Mouse (Mus musculus) liver, adult 2 months (tissue): Measurements from ENCODE around the gene Slc5a11. TPM values are rescaled to one million over a fixed set of nuclear protein-coding genes. Genes with fewer than 3 reads are reported as not detected.

Experiments
- DNase-seq: peaks from one replicate; pipeline ENCODE4 v3.0.0-alpha.2; 2011; ENCODE audit warnings: low read depth, low spot score; ENCODE audit errors: extremely low read depth
- H3K27ac ChIP-seq: fragments of 200-500 bp; replicated peaks from 2 replicates; pipeline ENCODE4 v1.5.1; 2012; ENCODE audit warnings: low read depth, mild to moderate bottlenecking, control low read depth, inconsistent platforms, low read length; ENCODE audit not compliant: insufficient read depth
- H3K27me3 ChIP-seq: fragments of 200-500 bp; 2 replicates; pipeline ENCODE4 v1.6.1; 2012; ENCODE audit warnings: mild to moderate bottlenecking, moderate library complexity, low read length, inconsistent platforms; ENCODE audit not compliant: control insufficient read depth, insufficient read depth
- H3K36me3 ChIP-seq: fragments of 200-500 bp; 2 replicates; pipeline ENCODE4 v1.6.1; 2012; ENCODE audit warnings: low read length, inconsistent platforms; ENCODE audit not compliant: control insufficient read depth, insufficient read depth
- H3K4me1 ChIP-seq: fragments of 200-500 bp; 2 replicates; pipeline ENCODE4 v1.6.1; 2011; ENCODE audit warnings: low read length; ENCODE audit not compliant: control insufficient read depth, insufficient read depth
- H3K4me3 ChIP-seq: fragments of 200-500 bp; 2 replicates; pipeline ENCODE4 v1.5.1; 2011; ENCODE audit warnings: low read depth, mild to moderate bottlenecking, control low read depth, low read length, moderate library complexity; ENCODE audit not compliant: insufficient read depth
- H3K79me2 ChIP-seq: fragments of 200-500 bp; 2 replicates; pipeline ENCODE4 v1.6.1; 2012; ENCODE audit warnings: inconsistent platforms, mild to moderate bottlenecking, low read length, moderate library complexity; ENCODE audit not compliant: control insufficient read depth, insufficient read depth
- H3K9ac ChIP-seq: fragments of 200-500 bp; 2 replicates; pipeline ENCODE4 v1.6.1; 2012; ENCODE audit warnings: low read depth, mild to moderate bottlenecking, control low read depth, inconsistent platforms, low read length
- CTCF ChIP-seq: fragments of 200-500 bp; IDR thresholded peaks from 2 replicates; pipeline ENCODE4 v1.5.1; 2011; ENCODE audit warnings: low read depth, low read length, control low read depth
- POLR2A ChIP-seq: fragments of 200-500 bp; IDR thresholded peaks from 2 replicates; pipeline ENCODE4 v1.6.1; 2011; ENCODE audit warnings: low read length, control low read depth; ENCODE audit not compliant: insufficient read depth; ENCODE audit errors: extremely low read depth
- WGBS: fragments of 180-500 bp; shearing (Covaris S2); methylation state at CpG from one replicate; pipeline ENCODE4 v1.1.7; 2018; 5-methylcytosine and 5-hydroxymethylcytosine counted together
- polyA plus RNA-seq: library from polyadenylated mRNA; depleted of rRNA; stranded (reverse); fragments of >200 nt; gene quantifications from 2 replicates; pipeline ENCODE4 v1.2.3, GENCODE M21; 2012
- total RNA-seq: library from RNA; depleted of rRNA; stranded (reverse); fragments of >200 nt; gene quantifications from 2 replicates; pipeline ENCODE4 v1.2.3, GENCODE M21; 2014

The Slc5a11 gene
- total and polyA plus RNA-seq, 2 experiments: 0.07 to 2.3 TPM

DNA sequence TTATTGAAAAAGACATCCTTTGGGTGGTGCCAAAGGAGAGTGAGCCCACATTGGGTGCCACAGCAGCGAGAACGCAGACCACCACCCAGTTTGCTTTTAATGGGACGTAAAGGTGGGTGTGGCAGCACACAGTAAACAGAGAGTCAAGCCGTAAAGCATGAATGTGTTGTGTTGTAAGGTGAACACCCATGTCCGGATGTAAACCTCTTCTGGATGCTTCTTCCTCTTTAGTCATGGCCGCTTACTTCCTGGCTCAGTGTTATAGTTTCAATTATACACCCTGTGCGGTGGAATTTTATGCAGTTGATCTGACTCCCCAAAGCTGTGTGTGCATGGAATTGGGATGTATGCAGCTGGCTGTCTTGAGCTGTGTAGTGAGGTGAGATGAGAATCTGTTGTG is 27.7 kb downstream of the Slc5a11 start:
- H3K9ac ChIP-seq: no peak overlapping the region
- WGBS: 85% methylated on average over 7 of the region's 7 CpGs
- no peak overlapping the region for H3K27ac ChIP-seq
- DNase-seq: no peak
- TF ChIP-seq POLR2A: no peak
- H3K79me2 ChIP-seq: no peaks in the 10 kb centered on the region
- no peaks in the 10 kb centered on the region for H3K4me1 ChIP-seq
- no peak overlapping the region for H3K4me3 ChIP-seq
- H3K27me3 ChIP-seq: no peaks in the 10 kb centered on the region
- no peaks in the 10 kb centered on the region for H3K36me3 ChIP-seq

DNA sequence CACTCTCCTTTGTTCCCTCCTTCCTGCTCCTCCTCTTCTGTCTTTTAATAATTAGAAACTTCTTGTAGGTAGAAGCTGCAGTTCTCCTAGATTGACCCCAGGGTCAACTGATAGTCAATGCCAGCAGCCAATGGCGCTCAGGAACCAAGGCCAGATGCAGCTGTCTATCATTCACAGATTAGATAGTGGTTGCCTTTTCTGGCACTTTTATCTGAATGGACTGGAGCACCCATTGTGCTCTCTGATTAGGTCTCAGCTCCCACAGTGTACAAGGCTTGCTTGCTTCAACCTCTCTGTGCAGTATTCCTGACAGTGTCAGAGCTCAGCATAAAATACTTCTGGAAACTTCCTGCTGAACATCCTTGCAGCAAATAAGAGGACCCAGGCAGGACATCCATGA is 30.3 kb downstream of the Slc5a11 start:
- no peak overlapping the region for H3K4me3 ChIP-seq
- H3K27ac ChIP-seq: no peak overlapping the region
- no peaks in the 10 kb centered on the region for H3K27me3 ChIP-seq
- no peaks in the 10 kb centered on the region for H3K36me3 ChIP-seq
- no peak for TF ChIP-seq POLR2A
- no peak for TF ChIP-seq CTCF
- DNase-seq: no peak
- WGBS: 28% methylated on average over 1 of the region's 1 CpGs
- H3K79me2 ChIP-seq: no peaks in the 10 kb centered on the region
- H3K9ac ChIP-seq: no peak overlapping the region
- H3K4me1 ChIP-seq: no peaks in the 10 kb centered on the region

DNA sequence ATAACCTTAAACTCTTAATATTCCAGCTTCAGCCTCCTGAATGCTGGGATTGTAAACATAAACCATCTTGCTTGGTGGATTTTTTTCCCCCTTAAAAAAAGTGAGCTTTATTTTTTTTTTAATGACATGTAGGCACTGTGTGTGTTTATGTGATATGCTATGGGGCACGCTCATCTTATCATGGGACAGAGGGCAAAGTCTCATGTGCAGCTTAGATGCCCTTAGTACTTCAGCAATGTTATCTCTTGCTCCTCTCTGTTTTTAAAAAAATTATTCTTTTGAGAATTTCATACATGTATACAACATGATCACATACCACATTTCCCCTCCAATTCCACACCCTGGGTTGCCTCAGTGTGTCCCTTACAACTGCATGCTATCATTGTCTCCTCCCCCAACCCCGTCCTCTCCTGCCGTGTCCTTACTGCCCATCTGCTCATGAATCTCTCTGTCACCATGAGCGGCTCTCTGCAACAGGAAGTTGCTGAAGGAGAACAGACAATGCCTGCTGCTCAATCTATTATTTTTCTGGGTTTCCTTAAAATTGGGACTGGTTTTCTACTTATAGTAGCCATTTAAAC is 32.0 kb downstream of the Slc5a11 start:
- DNase-seq: no peak
- no peaks in the 10 kb centered on the region for H3K36me3 ChIP-seq
- 66% methylated on average over 4 of the region's 4 CpGs for WGBS
- no peaks in the 10 kb centered on the region for H3K4me1 ChIP-seq
- H3K27me3 ChIP-seq: no peaks in the 10 kb centered on the region
- no peaks in the 10 kb centered on the region for H3K79me2 ChIP-seq
- H3K4me3 ChIP-seq: no peak overlapping the region
- TF ChIP-seq CTCF (no peak), POLR2A (no peak)
- H3K9ac ChIP-seq: no peak overlapping the region
- no peak overlapping the region for H3K27ac ChIP-seq

GRCm38 (mm10) chr7:123248166-123248565 is 33.6 kb downstream of the Slc5a11 start:
- H3K27me3 ChIP-seq: no peaks in the 10 kb centered on the region
- H3K4me1 ChIP-seq: no peaks in the 10 kb centered on the region
- no peak overlapping the region for H3K27ac ChIP-seq
- no peak for DNase-seq
- TF ChIP-seq CTCF (no peak), POLR2A (no peak)
- 27% methylated on average over 2 of the region's 2 CpGs for WGBS
- H3K4me3 ChIP-seq: no peak overlapping the region
- no peaks in the 10 kb centered on the region for H3K79me2 ChIP-seq
- no peak overlapping the region for H3K9ac ChIP-seq
- H3K36me3 ChIP-seq: no peaks in the 10 kb centered on the region

GRCm38 (mm10) chr7:123251343-123251742 is 36.8 kb downstream of the Slc5a11 start:
- Histone ChIP-seq H3K27ac (no peak overlapping the region), H3K4me1 (no peaks in the 10 kb centered on the region), H3K79me2 (no peaks in the 10 kb centered on the region), H3K36me3 (no peaks in the 10 kb centered on the region), H3K4me3 (no peak overlapping the region), H3K9ac (no peak overlapping the region), H3K27me3 (no peaks in the 10 kb centered on the region; the same call in 1 of the 2 replicates)
- WGBS: 60% methylated on average over 6 of the region's 6 CpGs
- TF ChIP-seq POLR2A (no peak), CTCF (no peak)
- DNase-seq: no peak

GRCm38 (mm10) chr7:123253396-123253795 is 38.8 kb downstream of the Slc5a11 start:
- no peak for TF ChIP-seq POLR2A
- TF ChIP-seq CTCF: no peak
- WGBS: 74% methylated on average over 7 of the region's 7 CpGs
- no peaks in the 10 kb centered on the region for H3K36me3 ChIP-seq
- H3K27ac ChIP-seq: no peak overlapping the region
- H3K4me1 ChIP-seq: no peaks in the 10 kb centered on the region
- no peak overlapping the region for H3K9ac ChIP-seq
- no peak overlapping the region for H3K4me3 ChIP-seq
- no peak for DNase-seq
- H3K79me2 ChIP-seq: no peaks in the 10 kb centered on the region
- no peaks in the 10 kb centered on the region; the same call in 1 of the 2 replicates for H3K27me3 ChIP-seq
